In genomic region chr14:76664586-76665508, GRCm38 (mm10) we compare ENCODE assay signal across 12 mouse cellular contexts.
DNase-seq lines count a peak whose midpoint lies in the region; ATAC-seq lines count a peak whose summit lies in the region.
"Had no signal": no experiment of that assay in that cellular context is flagged by ENCODE, and none has a peak within 500 bp of the region (broad histone marks: within the 10 kb centered on the region; RNA-seq: fewer than 3 reads in every experiment).

No protein-coding gene starts in this region.

- no peaks in the 10 kb centered on the region for H3K9me3 ChIP-seq in kidney, embryonic 15.5 days (replicated peaks)
- H3K9me3 ChIP-seq in stomach, embryonic 16.5 days (replicated peaks; ENCODE audit: control insufficient read depth, low read length), result no peaks in the 10 kb centered on the region
- H3K9me3 ChIP-seq in hindbrain, embryonic 14.5 days (ENCODE audit: control insufficient read depth, low read length), result no peaks in the 10 kb centered on the region
- H3K9me3 ChIP-seq: intestine, embryonic 15.5 days; neural tube, embryonic 13.5 days had no signal

- H3K4me3 ChIP-seq in kidney, embryonic 15.5 days (replicated peaks), result no peak overlapping the region
- H3K4me3 ChIP-seq in stomach, embryonic 16.5 days (replicated peaks; ENCODE audit: low read length), result no peak overlapping the region
- no peak overlapping the region for H3K4me3 ChIP-seq in hindbrain, embryonic 14.5 days (replicated peaks; ENCODE audit: low read length)
- H3K4me3 ChIP-seq: erythroblast, embryonic 14.5 days; intestine, embryonic 15.5 days; neural tube, embryonic 13.5 days had no signal

- no peak overlapping the region for H3K4me2 ChIP-seq in kidney, embryonic 15.5 days
- no peak overlapping the region for H3K4me2 ChIP-seq in stomach, embryonic 16.5 days (ENCODE audit: low read depth, low read length)
- H3K4me2 ChIP-seq in hindbrain, embryonic 14.5 days (replicated peaks), result no peak overlapping the region
- H3K4me2 ChIP-seq: intestine, embryonic 15.5 days; neural tube, embryonic 13.5 days had no signal

- ATAC-seq in kidney, embryonic 15.5 days (replicated peaks; ENCODE audit: low FRiP score), result no peak
- ATAC-seq in granulocyte monocyte progenitor cell, adult 5-6 weeks (replicated peaks; ENCODE audit: poor library complexity, severe bottlenecking), result peak; percentile 74
- peak; percentile 67 for ATAC-seq in stomach, embryonic 16.5 days (ENCODE audit: insufficient read depth, low FRiP score)
- ATAC-seq in hindbrain, embryonic 14.5 days (ENCODE audit: low FRiP score), result no peak
- ATAC-seq: intestine, embryonic 15.5 days had no signal

- H3K9ac ChIP-seq in kidney, embryonic 15.5 days, result no peak overlapping the region
- H3K9ac ChIP-seq in stomach, embryonic 16.5 days (ENCODE audit: low read length), result no peak overlapping the region
- H3K9ac ChIP-seq in hindbrain, embryonic 14.5 days, result no peak overlapping the region
- H3K9ac ChIP-seq: intestine, embryonic 15.5 days; neural tube, embryonic 13.5 days had no signal

- no peak overlapping the region for H3K27ac ChIP-seq in kidney, embryonic 15.5 days
- peak overlapping the region; percentile 40 for H3K27ac ChIP-seq in stomach, embryonic 16.5 days (ENCODE audit: low read length)
- H3K27ac ChIP-seq in hindbrain, embryonic 14.5 days, result no peak overlapping the region
- H3K27ac ChIP-seq: intestine, embryonic 15.5 days; neural tube, embryonic 13.5 days had no signal

- no peaks in the 10 kb centered on the region for H3K36me3 ChIP-seq in kidney, embryonic 15.5 days
- no peaks in the 10 kb centered on the region for H3K36me3 ChIP-seq in stomach, embryonic 16.5 days (ENCODE audit: control insufficient read depth, insufficient read depth, low read length)
- H3K36me3 ChIP-seq in hindbrain, embryonic 14.5 days (replicated peaks; ENCODE audit: control insufficient read depth, insufficient read depth), result no peaks in the 10 kb centered on the region
- H3K36me3 ChIP-seq: intestine, embryonic 15.5 days; neural tube, embryonic 13.5 days had no signal

- 0 out of 2 replicates have a peak, but pooled peaks cover 5% of the 10 kb centered on the region for H3K4me1 ChIP-seq in kidney, embryonic 15.5 days
- peaks cover 9% of the 10 kb centered on the region for H3K4me1 ChIP-seq in stomach, embryonic 16.5 days (ENCODE audit: control insufficient read depth, insufficient read depth, low read length)
- H3K4me1 ChIP-seq in hindbrain, embryonic 14.5 days (replicated peaks; ENCODE audit: control insufficient read depth, insufficient read depth, low read length), result no peaks in the 10 kb centered on the region
- H3K4me1 ChIP-seq: neural tube, embryonic 13.5 days had no signal

- 71% methylated on average over 11 of the region's 11 CpGs for WGBS in kidney, embryonic 15.5 days
- WGBS in stomach, embryonic 16.5 days, result 62% methylated on average over 11 of the region's 11 CpGs
- WGBS in hindbrain, embryonic 14.5 days, result 87% methylated on average over 11 of the region's 11 CpGs

- peak; percentile 57 for DNase-seq in adrenal gland, postnatal 10 days
- no peak for DNase-seq in adrenal gland, adult 8-10 months
- DNase-seq in kidney, postnatal 10 days, result peak; percentile 27
- DNase-seq in right cerebral cortex, postnatal 25 days, result no peak
- DNase-seq in hindbrain, embryonic 14.5 days (ENCODE audit: low spot score), result no peak
- DNase-seq: cerebellum, adult 18-20 months had no signal

- H3K27me3 ChIP-seq in kidney, embryonic 15.5 days, result no peaks in the 10 kb centered on the region
- H3K27me3 ChIP-seq in stomach, embryonic 16.5 days (ENCODE audit: control insufficient read depth, insufficient read depth, low read length), result no peaks in the 10 kb centered on the region
- H3K27me3 ChIP-seq in hindbrain, embryonic 14.5 days (ENCODE audit: control insufficient read depth, insufficient read depth, low read length), result no peaks in the 10 kb centered on the region
- H3K27me3 ChIP-seq: intestine, embryonic 15.5 days; neural tube, embryonic 13.5 days had no signal

Comparison
In these comparisons a context has a peak if more than half of its experiments do, and no peak if none do; other contexts are left out.
1. DNase-seq: peak in adrenal gland, postnatal 10 days (single experiment) and kidney, postnatal 10 days (single experiment); none in adrenal gland, adult 8-10 months (single experiment), right cerebral cortex, postnatal 25 days (single experiment) and hindbrain, embryonic 14.5 days (single experiment).
2. ATAC-seq: peak in granulocyte monocyte progenitor cell, adult 5-6 weeks (single experiment) and stomach, embryonic 16.5 days (single experiment); none in kidney, embryonic 15.5 days (single experiment) and hindbrain, embryonic 14.5 days (single experiment).